Mouse (Mus musculus) MEL (cell line): ENCODE results near the gene Srsf1. TPM values are rescaled to one million over a fixed set of nuclear protein-coding genes. Genes with fewer than 3 reads are reported as not detected.

Experiments
- DNase-seq: peaks from one replicate; pipeline ENCODE4 v3.0.0; 2011; ENCODE audit warnings: low read depth, low spot score
- H3K27ac ChIP-seq: 2 replicates; pipeline ENCODE4 v1.5.1; 2012; ENCODE audit warnings: low read depth, mild to moderate bottlenecking, control low read depth, low read length, moderate library complexity; ENCODE audit not compliant: control insufficient read depth
- H3K27me3 ChIP-seq, 2 experiments: fragments of 150-350 bp in 1 of 2; sonication (generic) in 1 of 2; 2 replicates each; pipeline ENCODE4 v1.6.1; 2012; ENCODE audit warnings: low read length in 2 of 2, mild to moderate bottlenecking in 2 of 2, improper control_type of control experiment in 1 of 2, moderate library complexity in 1 of 2; ENCODE audit not compliant: insufficient read depth in 2 of 2, control insufficient read depth in 1 of 2
- H3K36me3 ChIP-seq, 2 experiments: 2 replicates each; pipeline ENCODE4 v1.6.1; 2012 to 2014; ENCODE audit warnings: low read length in 2 of 2, improper control_type of control experiment in 1 of 2, inconsistent platforms in 1 of 2, mild to moderate bottlenecking in 1 of 2; ENCODE audit not compliant: insufficient read depth in 2 of 2, control insufficient read depth in 1 of 2
- H3K4me1 ChIP-seq, 2 experiments: fragments of 150-350 bp in 1 of 2; sonication (generic) in 1 of 2; 2 replicates each; pipeline ENCODE4 v1.6.1; 2012; ENCODE audit warnings: low read length in 2 of 2, improper control_type of control experiment in 1 of 2, mild to moderate bottlenecking in 1 of 2; ENCODE audit not compliant: insufficient read depth in 2 of 2, control insufficient read depth in 1 of 2
- H3K4me3 ChIP-seq, 2 experiments: fragments of 150-350 bp in 1 of 2; sonication (generic) in 1 of 2; 2 replicates each; pipeline ENCODE4 v1.5.1; 2012; ENCODE audit warnings: low read depth in 2 of 2, low read length in 2 of 2, mild to moderate bottlenecking in 2 of 2, moderate library complexity in 2 of 2, control low read depth in 1 of 2, improper control_type of control experiment in 1 of 2; ENCODE audit not compliant: control insufficient read depth in 1 of 2, insufficient read depth in 1 of 2
- H3K79me2 ChIP-seq: 2 replicates; pipeline ENCODE4 v1.6.1; 2012; ENCODE audit warnings: mild to moderate bottlenecking, low read length, moderate library complexity; ENCODE audit not compliant: control insufficient read depth, poor library complexity, insufficient read depth
- H3K9ac ChIP-seq: 2 replicates; pipeline ENCODE4 v1.6.1; 2012; ENCODE audit warnings: low read depth, mild to moderate bottlenecking, control low read depth, low read length, moderate library complexity; ENCODE audit not compliant: control insufficient read depth, poor library complexity, severe bottlenecking
- H3K9me3 ChIP-seq: fragments of 150-350 bp; sonication (generic); replicated peaks from 2 replicates; pipeline ENCODE4 v1.6.1; 2012; ENCODE audit warnings: mild to moderate bottlenecking, low read length, improper control_type of control experiment, moderate library complexity; ENCODE audit not compliant: insufficient read depth
- BHLHE40 ChIP-seq: IDR thresholded peaks from 2 replicates; pipeline ENCODE4 v1.6.1; 2012; ENCODE audit warnings: low read depth, mild to moderate bottlenecking, inconsistent platforms, low read length, improper control_type of control experiment, borderline replicate concordance
- CTCF ChIP-seq, 3 experiments: IDR thresholded peaks in 2 of 3; conservative IDR thresholded peaks in 1 of 3; 2 replicates each; pipeline ENCODE4 v1.5.1; 2011 to 2012; ENCODE audit warnings: low read length in 3 of 3, low read depth in 2 of 3, mild to moderate bottlenecking in 2 of 3, improper control_type of control experiment in 1 of 3, inconsistent platforms in 1 of 3, mixed read lengths in 1 of 3, moderate library complexity in 1 of 3; ENCODE audit not compliant: control insufficient read depth in 1 of 3, insufficient read depth in 1 of 3, poor library complexity in 1 of 3, severe bottlenecking in 1 of 3
- E2F4 ChIP-seq: IDR thresholded peaks from 2 replicates; pipeline ENCODE4 v1.6.1; 2011; ENCODE audit warnings: low read depth, low read length, improper control_type of control experiment, borderline replicate concordance
- ETS1 ChIP-seq: IDR thresholded peaks from 2 replicates; pipeline ENCODE4 v1.6.1; 2012; ENCODE audit warnings: low read depth, mild to moderate bottlenecking, inconsistent platforms, low read length, improper control_type of control experiment, moderate library complexity
- GABPA ChIP-seq: IDR thresholded peaks from 2 replicates; pipeline ENCODE4 v1.6.1; 2012; ENCODE audit warnings: low read depth, mild to moderate bottlenecking, inconsistent platforms, low read length, improper control_type of control experiment, moderate library complexity
- GATA1 ChIP-seq: IDR thresholded peaks from 2 replicates; pipeline ENCODE4 v1.6.1; 2011; ENCODE audit warnings: low read depth, low read length, improper control_type of control experiment
- HCFC1 ChIP-seq: IDR thresholded peaks from 2 replicates; pipeline ENCODE4 v1.6.1; 2012; ENCODE audit warnings: low read depth, mild to moderate bottlenecking, inconsistent platforms, low read length, improper control_type of control experiment, moderate library complexity
- JUND ChIP-seq: IDR thresholded peaks from 2 replicates; pipeline ENCODE4 v1.6.1; 2011; ENCODE audit warnings: low read depth, mild to moderate bottlenecking, improper control_type of control experiment, low read length
- KAT2A ChIP-seq: conservative IDR thresholded peaks from 2 replicates; pipeline ENCODE4 v1.6.1; 2012; ENCODE audit warnings: low read depth, low read length, improper control_type of control experiment, inconsistent platforms
- MAFK ChIP-seq: IDR thresholded peaks from 2 replicates; pipeline ENCODE4 v1.6.1; 2011; ENCODE audit warnings: low read depth, mild to moderate bottlenecking, low read length, improper control_type of control experiment, borderline replicate concordance
- MAX ChIP-seq: IDR thresholded peaks from 2 replicates; pipeline ENCODE4 v1.6.1; 2011; ENCODE audit warnings: low read length, improper control_type of control experiment
- MAZ ChIP-seq: IDR thresholded peaks from 2 replicates; pipeline ENCODE4 v1.6.1; 2012; ENCODE audit warnings: low read depth, mild to moderate bottlenecking, inconsistent platforms, low read length, improper control_type of control experiment
- MEF2A ChIP-seq: IDR thresholded peaks from 2 replicates; pipeline ENCODE4 v1.6.1; 2014; ENCODE audit warnings: low read depth, mild to moderate bottlenecking, inconsistent platforms, low read length, improper control_type of control experiment; ENCODE audit not compliant: poor library complexity, insufficient replicate concordance, severe bottlenecking; ENCODE audit errors: extremely low read depth
- MXI1 ChIP-seq: IDR thresholded peaks from 2 replicates; pipeline ENCODE4 v1.6.1; 2011; ENCODE audit warnings: mild to moderate bottlenecking, low read depth, low read length, improper control_type of control experiment
- MYB ChIP-seq: IDR thresholded peaks from 2 replicates; pipeline ENCODE4 v1.6.1; 2011; ENCODE audit warnings: mild to moderate bottlenecking, low read depth, low read length, improper control_type of control experiment
- MYC ChIP-seq: IDR thresholded peaks from 2 replicates; pipeline ENCODE4 v1.6.1; 2011; ENCODE audit warnings: low read depth, mild to moderate bottlenecking, low read length, improper control_type of control experiment, moderate library complexity
- NELFE ChIP-seq: IDR thresholded peaks from 2 replicates; pipeline ENCODE4 v1.6.1; 2011; ENCODE audit warnings: low read depth, low read length, improper control_type of control experiment
- NRF1 ChIP-seq: IDR thresholded peaks from 2 replicates; pipeline ENCODE4 v1.6.1; 2014; ENCODE audit warnings: low read depth, mild to moderate bottlenecking, inconsistent platforms, low read length, improper control_type of control experiment, moderate library complexity; ENCODE audit not compliant: poor library complexity, insufficient read depth, severe bottlenecking
- POLR2A ChIP-seq, 2 experiments: IDR thresholded peaks; 2 replicates each; pipeline ENCODE4 v1.6.1; 2011 to 2012; ENCODE audit warnings: low read length in 2 of 2, mild to moderate bottlenecking in 2 of 2, control low read depth in 1 of 2, improper control_type of control experiment in 1 of 2, low read depth in 1 of 2, moderate library complexity in 1 of 2; ENCODE audit not compliant: control insufficient read depth in 1 of 2, insufficient read depth in 1 of 2, poor library complexity in 1 of 2
- POLR2AphosphoS5 ChIP-seq: IDR thresholded peaks from 2 replicates; pipeline ENCODE4 v1.6.1; 2012; ENCODE audit warnings: low read depth, borderline replicate concordance, mild to moderate bottlenecking, inconsistent platforms, low read length, moderate library complexity, mixed read lengths
- RAD21 ChIP-seq: IDR thresholded peaks from 2 replicates; pipeline ENCODE4 v1.6.1; 2011; ENCODE audit warnings: mild to moderate bottlenecking, low read depth, low read length, improper control_type of control experiment
- SMC3 ChIP-seq: IDR thresholded peaks from 2 replicates; pipeline ENCODE4 v1.6.1; 2011; ENCODE audit warnings: low read depth, low read length, improper control_type of control experiment
- TAL1 ChIP-seq: IDR thresholded peaks from 2 replicates; pipeline ENCODE4 v1.6.1; 2012; ENCODE audit warnings: mild to moderate bottlenecking, inconsistent platforms, low read length, moderate library complexity, mixed read lengths
- UBTF ChIP-seq: IDR thresholded peaks from 2 replicates; pipeline ENCODE4 v1.6.1; 2012; ENCODE audit warnings: low read depth, mild to moderate bottlenecking, inconsistent platforms, low read length, improper control_type of control experiment, moderate library complexity, borderline replicate concordance; ENCODE audit not compliant: insufficient read depth
- USF1 ChIP-seq: IDR thresholded peaks from 2 replicates; pipeline ENCODE4 v1.6.1; 2014; ENCODE audit warnings: low read depth, mild to moderate bottlenecking, inconsistent platforms, low read length, improper control_type of control experiment, moderate library complexity
- USF2 ChIP-seq, 2 experiments: IDR thresholded peaks; 2 replicates each; pipeline ENCODE4 v1.6.1; 2011 to 2012; ENCODE audit warnings: improper control_type of control experiment in 2 of 2, low read length in 2 of 2, borderline replicate concordance in 1 of 2, inconsistent platforms in 1 of 2, low read depth in 1 of 2, mild to moderate bottlenecking in 1 of 2; ENCODE audit not compliant: insufficient read depth in 1 of 2
- ZMIZ1 ChIP-seq: IDR thresholded peaks from 2 replicates; pipeline ENCODE4 v1.6.1; 2012; ENCODE audit warnings: low read depth, mild to moderate bottlenecking, inconsistent platforms, low read length, improper control_type of control experiment, moderate library complexity
- ZNF384 ChIP-seq: IDR thresholded peaks from 2 replicates; pipeline ENCODE4 v1.6.1; 2012; ENCODE audit warnings: low read depth, mild to moderate bottlenecking, inconsistent platforms, low read length, improper control_type of control experiment
- polyA plus RNA-seq, 2 experiments: library from polyadenylated mRNA; stranded (reverse) in 1 of 2; unstranded in 1 of 2; fragments of >175 nt in 1 of 2; fragments of >200 nt in 1 of 2; gene quantifications; 2 replicates each; pipeline versions ENCODE4 v1.2.1 to v1.2.4; 2012; ENCODE audit warnings: low replicate concordance in 2 of 2, low read depth in 1 of 2; ENCODE audit not compliant: insufficient read length in 2 of 2, insufficient read depth in 1 of 2, missing spikeins in 1 of 2
- total RNA-seq: library from RNA; depleted of rRNA; stranded (reverse); fragments of 300-350 nt; gene quantifications from 2 replicates; pipeline ENCODE4 v1.2.3, GENCODE M21; 2012

Gene Srsf1
- total and polyA plus RNA-seq, 3 experiments = 421 to 596 (median 431) TPM

GRCm38 (mm10) chr11:88023933-88024332 lies 23.2 kb upstream of the Srsf1 start:
- no peak overlapping the region for H3K9ac ChIP-seq
- peaks cover 6 to 7% of the 10 kb centered on the region in 2 experiments for H3K27me3 ChIP-seq
- H3K4me1 ChIP-seq = no peaks in the 10 kb centered on the region
- H3K4me3 ChIP-seq = no peak overlapping the region
- TF ChIP-seq TAL1 = no peak
- TF ChIP-seq CTCF (IDR thresholded peaks at IDR 0.05 in 2 of 3, conservative IDR thresholded peaks at IDR 0.05 in 1 of 3; ENCODE audit: control insufficient read depth in 1 of 3, insufficient read depth in 1 of 3, low read depth in 2 of 3, low read length in 3 of 3, poor library complexity in 1 of 3, severe bottlenecking in 1 of 3) = no peak
- TF ChIP-seq RAD21 = no peak
- TF ChIP-seq HCFC1 = no peak
- no peak for TF ChIP-seq KAT2A
- TF ChIP-seq E2F4 = no peak
- no peak for TF ChIP-seq USF2 (IDR thresholded peaks at IDR 0.05; ENCODE audit: borderline replicate concordance in 1 of 2, insufficient read depth in 1 of 2, low read depth in 1 of 2, low read length in 2 of 2)
- no peak for TF ChIP-seq MAZ
- TF ChIP-seq ZMIZ1 = no peak
- no peak for TF ChIP-seq MAX
- no peak for TF ChIP-seq MAFK
- TF ChIP-seq POLR2A (IDR thresholded peaks at IDR 0.05; ENCODE audit: control insufficient read depth in 1 of 2, insufficient read depth in 1 of 2, low read depth in 1 of 2, low read length in 2 of 2, poor library complexity in 1 of 2) = no peak
- no peak for TF ChIP-seq MYB
- no peak for TF ChIP-seq NRF1
- no peak for TF ChIP-seq POLR2AphosphoS5
- no peak for TF ChIP-seq SMC3
- H3K36me3 ChIP-seq = no peaks in the 10 kb centered on the region
- no peaks in the 10 kb centered on the region for H3K9me3 ChIP-seq
- no peaks in the 10 kb centered on the region for H3K79me2 ChIP-seq
- no peak overlapping the region for H3K27ac ChIP-seq
- DNase-seq = no peak

- Histone ChIP-seq H3K27ac (no peak overlapping the region), H3K9me3 (no peaks in the 10 kb centered on the region), H3K4me3 (no peak overlapping the region), H3K27me3 (peaks cover 1% of the 10 kb centered on the region in 2 experiments; a peak in 2 of 4 replicates), H3K36me3 (no peaks in the 10 kb centered on the region), H3K4me1 (no peaks in the 10 kb centered on the region), H3K79me2 (no peaks in the 10 kb centered on the region), H3K9ac (no peak overlapping the region)
- no peak for DNase-seq
- TF ChIP-seq MXI1 = no peak
- no peak for TF ChIP-seq MAX
- no peak for TF ChIP-seq MYC
- TF ChIP-seq HCFC1 = no peak
- TF ChIP-seq GABPA = no peak
- TF ChIP-seq TAL1 = no peak
- TF ChIP-seq POLR2A (IDR thresholded peaks at IDR 0.05; ENCODE audit: control insufficient read depth in 1 of 2, insufficient read depth in 1 of 2, low read depth in 1 of 2, low read length in 2 of 2, poor library complexity in 1 of 2) = no peak
- TF ChIP-seq CTCF (IDR thresholded peaks at IDR 0.05 in 2 of 3, conservative IDR thresholded peaks at IDR 0.05 in 1 of 3; ENCODE audit: control insufficient read depth in 1 of 3, insufficient read depth in 1 of 3, low read depth in 2 of 3, low read length in 3 of 3, poor library complexity in 1 of 3, severe bottlenecking in 1 of 3) = no peak
- no peak for TF ChIP-seq ZNF384
- no peak for TF ChIP-seq RAD21
- no peak for TF ChIP-seq GATA1
- TF ChIP-seq JUND = no peak
- TF ChIP-seq SMC3 = no peak
- TF ChIP-seq MEF2A = no peak
- no peak for TF ChIP-seq ETS1
- TF ChIP-seq BHLHE40 = no peak
- TF ChIP-seq UBTF = no peak
- TF ChIP-seq NELFE = no peak
- TF ChIP-seq USF1 = no peak
Measured at GRCm38 (mm10) chr11:88027391-88028035, 19.7 kb upstream of the Srsf1 start.
